Mouse (Mus musculus) embryonic fibroblast, embryonic 13.5 days (primary cell): ENCODE data around the gene Serpina3i. TPM values are rescaled to one million over a fixed set of nuclear protein-coding genes. Genes with fewer than 3 reads are reported as not detected.

ENCODE experiments used
- H3K27ac ChIP-seq: 2 replicates; pipeline ENCODE4 v1.5.1; 2012; ENCODE audit warnings: low read length, control low read depth, inconsistent platforms; ENCODE audit not compliant: insufficient read depth
- H3K4me1 ChIP-seq: 2 replicates; pipeline ENCODE4 v1.6.1; 2011; ENCODE audit warnings: low read length; ENCODE audit not compliant: control insufficient read depth, insufficient read depth
- H3K4me3 ChIP-seq: 2 replicates; pipeline ENCODE4 v1.5.1; 2011; ENCODE audit warnings: mild to moderate bottlenecking, control low read depth, low read length; ENCODE audit not compliant: insufficient read depth
- CTCF ChIP-seq: IDR thresholded peaks from 2 replicates; pipeline ENCODE4 v1.5.1; 2011; ENCODE audit warnings: mild to moderate bottlenecking, control low read depth, low read length, moderate library complexity, borderline replicate concordance; ENCODE audit not compliant: insufficient read depth
- POLR2A ChIP-seq: IDR thresholded peaks from 2 replicates; pipeline ENCODE4 v1.6.1; 2011; ENCODE audit warnings: low read depth, mild to moderate bottlenecking, control low read depth, low read length, moderate library complexity
- polyA plus RNA-seq: library from polyadenylated mRNA; stranded (reverse); fragments of >200 nt; gene quantifications from 2 replicates; pipeline ENCODE4 v1.2.4, GENCODE M21; 2011; ENCODE audit warnings: low read depth; ENCODE audit not compliant: missing spikeins, insufficient read length

Serpina3i gene
- polyA plus RNA-seq, 1 experiment, result 1.6 TPM

GRCm38 (mm10) chr12:104243307-104243706, 19.6 kb upstream of the Serpina3i start:
- H3K4me3 ChIP-seq, result no peak overlapping the region
- no peak for TF ChIP-seq CTCF
- TF ChIP-seq POLR2A, result no peak
- peak overlapping the region; percentile 12 for H3K27ac ChIP-seq
- peaks cover 18% of the 10 kb centered on the region for H3K4me1 ChIP-seq

- TF ChIP-seq POLR2A (no peak), CTCF (peak; percentile 57; the same call in 1 of the 2 replicates)
- peaks cover 18% of the 10 kb centered on the region for H3K4me1 ChIP-seq
- no peak overlapping the region for H3K4me3 ChIP-seq
- peak overlapping the region; percentile 82 for H3K27ac ChIP-seq
Observed at GRCm38 (mm10) chr12:104245092-104245491, 17.8 kb upstream of the Serpina3i start.

GRCm38 (mm10) chr12:104245595-104245994, 17.3 kb upstream of the Serpina3i start:
- H3K4me3 ChIP-seq, result no peak overlapping the region
- TF ChIP-seq POLR2A (0 out of 2 replicates have a peak, but pooled peaks have one; percentile 15), CTCF (no peak)
- peak overlapping the region; percentile 82 for H3K27ac ChIP-seq
- H3K4me1 ChIP-seq, result peaks cover 18% of the 10 kb centered on the region

GRCm38 (mm10) chr12:104247553-104248002, 15.3 kb upstream of the Serpina3i start:
- no peak overlapping the region for H3K4me3 ChIP-seq
- peaks cover 18% of the 10 kb centered on the region for H3K4me1 ChIP-seq
- no peak for TF ChIP-seq CTCF
- peak; percentile 45; the same call in 1 of the 2 replicates for TF ChIP-seq POLR2A
- peak overlapping the region; percentile 78 for H3K27ac ChIP-seq

GRCm38 (mm10) chr12:104248231-104248630, 14.7 kb upstream of the Serpina3i start:
- no peak; the same call in 1 of the 2 replicates for TF ChIP-seq POLR2A
- TF ChIP-seq CTCF, result no peak
- no peak overlapping the region for H3K4me3 ChIP-seq
- peaks cover 14% of the 10 kb centered on the region for H3K4me1 ChIP-seq
- peak overlapping the region; percentile 78; the same call in 1 of the 2 replicates for H3K27ac ChIP-seq

GRCm38 (mm10) chr12:104261041-104261440, 1.9 kb upstream of the Serpina3i start:
- TF ChIP-seq CTCF (no peak), POLR2A (no peak)
- 0 out of 2 replicates have a peak, but pooled peaks cover 3% of the 10 kb centered on the region for H3K4me1 ChIP-seq
- H3K4me3 ChIP-seq, result no peak overlapping the region
- H3K27ac ChIP-seq, result no peak overlapping the region

- Histone ChIP-seq H3K27ac (no peak overlapping the region), H3K4me3 (no peak overlapping the region), H3K4me1 (peaks cover 4% of the 10 kb centered on the region)
- TF ChIP-seq POLR2A (no peak), CTCF (no peak)
Observed at GRCm38 (mm10) chr12:104266374-104266773, 3.5 kb downstream of the Serpina3i start.

- TF ChIP-seq CTCF, result no peak
- no peak for TF ChIP-seq POLR2A
- no peak overlapping the region for H3K27ac ChIP-seq
- H3K4me1 ChIP-seq, result no peaks in the 10 kb centered on the region
- H3K4me3 ChIP-seq, result no peak overlapping the region
Observed at GRCm38 (mm10) chr12:104278216-104279055, 15.5 kb downstream of the Serpina3i start.

GRCm38 (mm10) chr12:104279056-104279435, 16.1 kb downstream of the Serpina3i start:
- TF ChIP-seq CTCF (no peak), POLR2A (no peak)
- H3K4me3 ChIP-seq, result no peak overlapping the region
- no peak overlapping the region for H3K27ac ChIP-seq
- no peaks in the 10 kb centered on the region for H3K4me1 ChIP-seq

- no peak for TF ChIP-seq CTCF
- no peak for TF ChIP-seq POLR2A
- H3K27ac ChIP-seq, result no peak overlapping the region
Observed at GRCm38 (mm10) chr12:104283380-104283779, 20.5 kb downstream of the Serpina3i start.

More at GRCm38 (mm10) chr12:104283380-104283779, 20.5 kb downstream of the Serpina3i start:
- H3K4me1 ChIP-seq, result no peaks in the 10 kb centered on the region
- H3K4me3 ChIP-seq, result no peak overlapping the region
